Mouse (Mus musculus): Measurements from ENCODE around the gene Arhgef1. TPM values are rescaled to one million over a fixed set of nuclear protein-coding genes. Genes with fewer than 3 reads are reported as not detected.

Gene Arhgef1
- polyA plus RNA-seq (2012; fragmentation: generic; extraction: Trizol): 84.4 TPM
- long read RNA-seq, experiment 1, partial matches to known transcripts: 10 of 21 reads
- long read RNA-seq, experiment 1, other reads (novel, unspliced or antisense): 3 of 21 reads
- long read RNA-seq, experiment 2, transcript Arhgef1-204 (30 exons, 3,508 nt): minor isoform, 55 of 461 reads
- long read RNA-seq, experiment 2, transcript Arhgef1-218 (29 exons, 3,195 nt): minor isoform, 20 of 461 reads
- long read RNA-seq, experiment 2, transcript Arhgef1-203 (29 exons, 3,214 nt): minor isoform, 87 of 461 reads
- long read RNA-seq, experiment 2, transcript Arhgef1-201 (29 exons, 3,212 nt): major isoform, 159 of 461 reads
- long read RNA-seq, experiment 2, partial matches to known transcripts: 8 of 461 reads
- long read RNA-seq, experiment 2, other reads (novel, unspliced or antisense): 131 of 461 reads

DNA sequence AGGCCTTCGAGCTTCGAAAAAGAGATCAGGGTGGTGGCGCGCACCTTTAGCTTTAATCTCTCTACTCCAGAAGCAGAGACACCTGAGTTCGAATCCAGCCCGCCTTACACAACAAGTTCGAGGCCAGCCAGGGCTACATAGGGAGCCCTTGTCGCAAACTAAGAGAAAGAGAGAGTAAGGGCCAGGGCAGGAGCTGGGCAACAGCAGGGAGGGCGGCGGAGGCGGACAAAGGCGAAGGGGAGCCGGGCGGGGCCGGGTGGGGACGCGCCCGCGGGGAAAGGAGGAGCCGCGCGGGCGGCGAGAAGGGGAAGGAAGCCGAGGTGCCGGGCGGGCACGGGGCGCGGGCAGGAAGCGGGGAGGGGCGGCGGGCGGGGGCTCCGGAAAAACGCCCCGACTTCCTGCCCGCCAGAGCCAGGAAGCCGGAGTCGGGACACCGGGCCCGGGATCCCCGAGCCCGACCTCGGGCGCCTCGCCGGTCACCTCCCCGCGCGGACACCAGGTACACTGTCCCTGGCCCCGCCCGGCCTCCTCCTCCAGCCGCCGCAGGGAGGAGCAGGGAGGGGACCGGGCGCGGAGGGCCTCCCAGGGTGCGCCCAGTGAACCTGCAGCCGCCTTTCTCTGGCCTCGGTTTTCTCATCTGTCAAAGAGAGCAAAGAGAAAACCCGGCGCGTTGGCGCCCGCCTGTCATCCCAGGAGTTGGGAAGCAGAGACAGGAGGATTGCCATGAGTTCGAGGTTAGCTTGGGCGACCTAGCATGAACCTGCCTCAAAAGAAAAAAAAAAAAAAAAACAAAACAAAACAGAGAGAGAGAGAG is at the start of gene Arhgef1:
Arhgef1 (plus strand) TSS at position 283 of the 814 bp plus-strand sequence.
- Histone ChIP-seq H3K27me3 (ENCODE audit: control insufficient read depth, insufficient read depth, insufficient read length) (no peaks in the 10 kb centered on the region), H3K36me3 (ENCODE audit: control insufficient read depth, insufficient read depth) (peaks cover 7% of the 10 kb centered on the region), H3K79me3 (ENCODE audit: low read depth) (peaks cover 12% of the 10 kb centered on the region), H3ac (ENCODE audit: control insufficient read depth, insufficient read length, low read depth) (peak within 1 kb of the TSS; percentile 80), H3K79me2 (ENCODE audit: control insufficient read depth, insufficient read depth) (peaks cover 30% of the 10 kb centered on the region), H3K4me3 (ENCODE audit: insufficient read depth, poor library complexity, severe bottlenecking) (peak within 1 kb of the TSS; percentile 60)
- TF ChIP-seq MAX (IDR thresholded peaks at IDR 0.05) (no peak), USF1 (IDR thresholded peaks at IDR 0.05; ENCODE audit: low read depth) (no peak), MYOG (IDR thresholded peaks at IDR 0.05; ENCODE audit: control insufficient read depth, extremely low read depth, insufficient read length) (no peak), FOSL1 (IDR thresholded peaks at IDR 0.05; ENCODE audit: insufficient read depth, low read length, poor library complexity, severe bottlenecking) (no peak), CTCF (IDR thresholded peaks at IDR 0.05; ENCODE audit: control insufficient read depth, insufficient read depth, insufficient read length) (no peak), MYOD1 (IDR thresholded peaks at IDR 0.05; ENCODE audit: control insufficient read depth, insufficient read length, low read depth) (no peak), CEBPB (IDR thresholded peaks at IDR 0.05; ENCODE audit: low read depth) (no peak)

DNA sequence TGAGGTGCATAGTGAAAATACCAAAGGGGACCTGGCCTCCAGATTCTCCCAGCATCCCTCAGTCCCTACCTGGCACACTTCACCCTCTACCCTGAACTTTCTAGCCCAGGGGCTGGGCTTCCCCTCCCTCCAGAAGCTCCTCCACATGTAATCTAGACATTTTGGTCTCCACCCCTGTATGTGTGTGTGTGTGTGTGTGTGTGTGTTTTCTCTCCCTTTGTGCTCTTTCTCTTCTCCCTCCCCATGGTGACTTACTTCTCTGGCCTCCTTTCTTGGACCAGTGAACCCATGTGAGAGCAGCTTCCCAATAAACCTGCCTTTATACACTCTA is 49.5 kb upstream of the Arhgef1 start:
- no peaks in the 10 kb centered on the region for H3K79me3 ChIP-seq (ENCODE audit: low read depth)
- H3K36me3 ChIP-seq (ENCODE audit: control insufficient read depth, insufficient read depth): no peaks in the 10 kb centered on the region
- no peak overlapping the region for H3K4me3 ChIP-seq (ENCODE audit: insufficient read depth, poor library complexity, severe bottlenecking)
- no peak overlapping the region for H3ac ChIP-seq (ENCODE audit: control insufficient read depth, insufficient read length, low read depth)
- no peaks in the 10 kb centered on the region for H3K27me3 ChIP-seq (ENCODE audit: control insufficient read depth, insufficient read depth, insufficient read length)
- TF ChIP-seq MAX (IDR thresholded peaks at IDR 0.05) (no peak), FOSL1 (IDR thresholded peaks at IDR 0.05; ENCODE audit: insufficient read depth, low read length, poor library complexity, severe bottlenecking) (no peak), USF1 (IDR thresholded peaks at IDR 0.05; ENCODE audit: low read depth) (no peak), CEBPB (IDR thresholded peaks at IDR 0.05; ENCODE audit: low read depth) (no peak), CTCF (IDR thresholded peaks at IDR 0.05; ENCODE audit: control insufficient read depth, insufficient read depth, insufficient read length) (no peak), MYOD1 (IDR thresholded peaks at IDR 0.05; ENCODE audit: control insufficient read depth, insufficient read length, low read depth) (no peak), MYOG (IDR thresholded peaks at IDR 0.05; ENCODE audit: control insufficient read depth, extremely low read depth, insufficient read length) (no peak)
- H3K79me2 ChIP-seq (ENCODE audit: control insufficient read depth, insufficient read depth): no peaks in the 10 kb centered on the region

DNA sequence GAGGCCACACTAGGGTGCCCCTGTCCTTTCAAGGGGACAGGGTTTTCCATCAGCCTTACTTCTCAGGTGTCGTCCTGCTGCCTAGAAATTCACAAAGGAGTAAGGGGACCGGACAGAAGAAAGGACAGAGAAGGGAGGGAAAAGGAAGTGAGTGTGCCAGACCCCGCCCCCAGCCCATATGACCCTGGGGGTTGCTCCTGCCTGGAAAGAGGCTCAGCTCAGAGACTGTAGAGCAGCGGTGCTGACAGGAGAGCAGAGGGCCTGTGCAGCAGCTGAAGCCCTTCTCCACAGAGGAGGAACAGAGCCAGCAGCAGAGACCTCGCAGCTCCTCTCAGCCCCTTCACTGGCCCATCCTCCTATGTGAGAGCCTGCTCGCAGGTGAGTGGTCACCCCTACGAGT is 49.0 kb upstream of the Arhgef1 start:
- no peaks in the 10 kb centered on the region for H3K27me3 ChIP-seq (ENCODE audit: control insufficient read depth, insufficient read depth, insufficient read length)
- no peaks in the 10 kb centered on the region for H3K36me3 ChIP-seq (ENCODE audit: control insufficient read depth, insufficient read depth)
- no peaks in the 10 kb centered on the region for H3K79me2 ChIP-seq (ENCODE audit: control insufficient read depth, insufficient read depth)
- no peak for TF ChIP-seq FOSL1 (IDR thresholded peaks at IDR 0.05; ENCODE audit: insufficient read depth, low read length, poor library complexity, severe bottlenecking)
- TF ChIP-seq CEBPB (IDR thresholded peaks at IDR 0.05; ENCODE audit: low read depth): no peak
- TF ChIP-seq CTCF (IDR thresholded peaks at IDR 0.05; ENCODE audit: control insufficient read depth, insufficient read depth, insufficient read length): no peak
- TF ChIP-seq MYOD1 (IDR thresholded peaks at IDR 0.05; ENCODE audit: control insufficient read depth, insufficient read length, low read depth): no peak
- no peak for TF ChIP-seq USF1 (IDR thresholded peaks at IDR 0.05; ENCODE audit: low read depth)
- TF ChIP-seq MYOG (IDR thresholded peaks at IDR 0.05; ENCODE audit: control insufficient read depth, extremely low read depth, insufficient read length): no peak
- no peak for TF ChIP-seq MAX (IDR thresholded peaks at IDR 0.05)
- H3K4me3 ChIP-seq (ENCODE audit: insufficient read depth, poor library complexity, severe bottlenecking): no peak overlapping the region
- H3ac ChIP-seq (ENCODE audit: control insufficient read depth, insufficient read length, low read depth): no peak overlapping the region
- H3K79me3 ChIP-seq (ENCODE audit: low read depth): no peaks in the 10 kb centered on the region

DNA sequence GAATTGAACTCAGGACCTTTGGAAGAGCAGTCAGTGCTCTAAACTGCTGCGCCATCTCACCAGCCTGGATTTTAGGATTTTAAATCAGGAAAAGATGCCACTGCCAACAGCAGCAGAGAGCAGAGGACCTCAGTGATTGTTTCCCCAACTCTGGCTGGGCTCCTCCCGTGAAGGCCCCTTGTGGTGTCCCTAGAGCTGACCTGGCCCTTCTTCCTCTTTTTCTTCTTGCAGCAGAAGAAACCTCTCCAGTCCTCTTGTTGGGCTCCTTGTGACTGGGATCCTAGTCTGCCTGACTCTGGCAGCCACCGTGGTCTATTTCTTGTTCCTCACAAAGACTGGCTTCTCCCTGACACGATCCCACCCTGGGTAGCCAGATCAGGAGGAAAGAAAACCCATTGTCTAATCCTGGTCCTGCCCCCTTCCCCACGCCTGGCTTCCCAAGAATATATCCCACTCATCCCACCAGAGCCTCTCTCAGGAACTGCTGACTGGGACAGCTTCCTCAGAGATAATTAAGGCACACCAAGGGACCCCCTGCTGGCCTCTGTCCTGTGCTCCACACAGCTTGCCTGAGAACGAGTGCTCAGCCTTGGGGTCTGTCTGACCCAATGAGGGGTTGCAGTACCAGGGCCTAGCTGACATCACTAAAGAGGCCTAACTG is 46.1 kb upstream of the Arhgef1 start:
- Histone ChIP-seq H3K36me3 (ENCODE audit: control insufficient read depth, insufficient read depth) (no peaks in the 10 kb centered on the region), H3ac (ENCODE audit: control insufficient read depth, insufficient read length, low read depth) (no peak overlapping the region), H3K27me3 (ENCODE audit: control insufficient read depth, insufficient read depth, insufficient read length) (no peaks in the 10 kb centered on the region), H3K79me3 (ENCODE audit: low read depth) (no peaks in the 10 kb centered on the region), H3K4me3 (ENCODE audit: insufficient read depth, poor library complexity, severe bottlenecking) (no peak overlapping the region), H3K79me2 (ENCODE audit: control insufficient read depth, insufficient read depth) (no peaks in the 10 kb centered on the region)
- TF ChIP-seq FOSL1 (IDR thresholded peaks at IDR 0.05; ENCODE audit: insufficient read depth, low read length, poor library complexity, severe bottlenecking): no peak
- no peak for TF ChIP-seq CTCF (IDR thresholded peaks at IDR 0.05; ENCODE audit: control insufficient read depth, insufficient read depth, insufficient read length)
- no peak for TF ChIP-seq MAX (IDR thresholded peaks at IDR 0.05)
- no peak for TF ChIP-seq MYOG (IDR thresholded peaks at IDR 0.05; ENCODE audit: control insufficient read depth, extremely low read depth, insufficient read length)
- no peak for TF ChIP-seq CEBPB (IDR thresholded peaks at IDR 0.05; ENCODE audit: low read depth)

DNA sequence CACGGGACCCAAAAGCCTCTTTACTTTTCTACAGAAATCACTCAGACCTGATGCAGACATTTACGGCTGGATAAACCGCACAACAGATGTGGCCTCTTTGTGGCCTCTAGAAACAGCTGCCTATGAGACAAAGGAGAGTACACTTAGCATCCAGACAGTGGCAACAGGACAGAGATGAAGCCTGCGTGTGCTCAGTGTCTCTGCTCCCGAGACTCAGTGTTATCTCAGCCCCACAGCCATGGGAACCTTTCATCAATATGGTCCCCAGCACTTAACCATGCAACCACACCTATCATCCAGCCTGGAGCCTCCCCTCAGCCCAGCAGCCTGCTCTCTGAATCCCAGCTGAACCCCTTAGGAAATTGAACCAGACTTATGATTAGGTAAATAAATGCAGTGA is 43.5 kb upstream of the Arhgef1 start:
- no peak for TF ChIP-seq USF1 (IDR thresholded peaks at IDR 0.05; ENCODE audit: low read depth)
- H3K4me3 ChIP-seq (ENCODE audit: insufficient read depth, poor library complexity, severe bottlenecking): no peak overlapping the region
- no peaks in the 10 kb centered on the region for H3K36me3 ChIP-seq (ENCODE audit: control insufficient read depth, insufficient read depth)
- H3K79me2 ChIP-seq (ENCODE audit: control insufficient read depth, insufficient read depth): no peaks in the 10 kb centered on the region
- no peaks in the 10 kb centered on the region for H3K79me3 ChIP-seq (ENCODE audit: low read depth)
- H3K27me3 ChIP-seq (ENCODE audit: control insufficient read depth, insufficient read depth, insufficient read length): no peaks in the 10 kb centered on the region
- no peak overlapping the region for H3ac ChIP-seq (ENCODE audit: control insufficient read depth, insufficient read length, low read depth)
